Mouse (Mus musculus) T-helper 1 cell (primary cell): Measurements from ENCODE around the gene Tbc1d19.

Experiments
- in situ Hi-C: fragments of 300-600 bp; cut with MboI, MseI; formaldehyde crosslinking; loops from one replicate; pipeline ENCODE4 v1.15.1; 2025; ENCODE audit warnings: high pct_unique_total_duplicates

Tbc1d19 gene

DNA sequence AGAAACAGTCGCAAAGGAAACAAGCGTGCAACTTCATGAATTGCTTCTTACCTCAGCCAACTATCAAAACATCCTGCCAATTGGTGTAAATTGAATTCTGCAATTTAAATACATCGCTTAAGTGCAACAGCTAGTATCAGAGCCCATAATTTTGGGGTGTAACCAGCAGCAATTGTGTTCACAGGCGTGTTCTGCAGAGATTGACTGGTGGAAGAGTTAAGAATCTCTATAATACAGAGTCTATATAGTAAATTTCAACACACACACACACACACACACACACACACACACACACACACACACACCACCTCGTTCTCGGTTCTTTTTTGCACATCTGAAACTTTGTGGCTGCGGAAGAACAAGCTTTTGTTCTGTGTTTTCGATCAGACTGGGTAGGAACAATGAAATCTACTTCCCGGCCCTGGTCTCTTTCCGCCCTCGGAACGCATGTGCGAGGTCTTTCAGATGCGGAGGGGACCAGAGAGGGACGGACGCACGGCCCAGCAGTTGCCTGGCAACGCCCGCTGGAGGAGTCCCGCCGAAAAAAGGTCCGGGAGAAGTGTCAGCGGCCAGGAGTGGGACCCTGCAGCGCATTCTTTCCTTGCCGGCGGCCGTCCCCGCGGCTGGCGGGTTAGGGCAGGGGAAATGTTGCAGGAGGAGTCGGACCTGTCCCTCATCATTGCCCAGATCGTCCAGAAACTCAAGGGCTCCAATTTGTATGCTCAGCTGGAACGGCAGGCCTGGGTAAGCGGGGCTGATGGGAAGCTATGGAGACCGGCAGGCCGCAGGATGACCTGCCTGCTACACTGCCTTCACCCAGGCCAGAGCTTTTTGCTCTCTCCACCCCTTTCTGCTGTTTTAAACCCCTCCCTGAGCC lies at the start of gene Tbc1d19:
Gene Tbc1d19 (plus strand): TSS at position 492 of the 877 bp plus-strand sequence.
- in situ Hi-C loops, result no loop called here

DNA sequence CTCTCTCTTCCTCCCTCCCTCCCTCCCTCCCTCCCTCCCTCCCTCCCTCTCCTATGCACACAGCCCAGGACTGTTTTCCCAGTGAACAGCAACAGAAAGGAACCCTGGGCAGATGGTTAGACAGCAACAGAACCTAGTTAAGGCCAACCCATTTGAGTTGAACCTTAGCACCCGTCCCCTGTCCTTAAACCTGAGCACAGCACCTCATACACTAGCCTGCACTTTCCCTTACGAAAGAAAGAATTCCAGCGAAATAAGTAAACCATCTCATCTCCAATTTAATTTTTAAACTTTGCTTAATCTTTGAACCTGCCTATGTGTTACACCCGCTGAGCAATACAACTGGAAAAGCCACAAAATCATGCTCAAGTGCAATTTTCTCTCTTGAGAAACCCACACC lies 49.5 kb upstream of the Tbc1d19 start:
- in situ Hi-C loops, result no loop called here

DNA sequence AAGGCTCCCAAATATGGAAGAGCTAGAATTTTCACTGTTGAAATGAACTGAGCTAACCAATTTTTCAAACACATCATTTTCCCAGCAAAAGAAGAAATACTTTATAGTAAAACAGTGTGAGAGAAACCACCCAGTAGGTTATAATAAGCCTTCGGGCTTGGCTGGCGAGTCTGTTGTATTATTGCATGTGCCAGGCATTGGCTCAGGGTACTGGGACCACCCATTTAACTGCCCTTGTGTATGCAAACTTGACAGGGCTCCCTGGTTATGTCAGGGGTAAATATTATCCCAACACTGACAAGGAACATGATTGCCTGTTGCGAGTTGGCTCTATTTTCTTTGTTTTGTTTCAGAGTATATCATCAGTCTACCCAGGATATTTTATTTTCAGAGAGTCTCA lies 48.5 kb upstream of the Tbc1d19 start:
- in situ Hi-C loops, result no loop called here

DNA sequence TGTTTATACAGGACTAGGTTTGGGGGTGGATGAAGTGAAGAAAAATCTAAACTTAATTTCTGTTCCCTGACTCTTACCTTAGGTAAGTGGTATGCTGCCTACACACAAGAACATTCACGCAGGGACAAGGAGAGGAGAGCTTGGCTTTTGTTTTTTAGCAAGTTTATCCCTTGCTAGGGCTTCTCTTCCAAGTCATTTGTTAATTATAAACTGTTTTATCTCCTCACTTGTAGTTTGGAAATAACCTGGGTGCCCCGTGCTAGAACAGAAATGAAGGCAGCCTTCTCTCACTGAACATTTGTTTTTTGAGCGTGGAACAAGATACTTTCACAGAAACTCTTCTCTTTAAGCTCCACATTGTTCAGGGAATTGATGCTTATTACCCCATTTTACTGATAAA lies 48.1 kb upstream of the Tbc1d19 start:
- in situ Hi-C loops, result no loop called here

DNA sequence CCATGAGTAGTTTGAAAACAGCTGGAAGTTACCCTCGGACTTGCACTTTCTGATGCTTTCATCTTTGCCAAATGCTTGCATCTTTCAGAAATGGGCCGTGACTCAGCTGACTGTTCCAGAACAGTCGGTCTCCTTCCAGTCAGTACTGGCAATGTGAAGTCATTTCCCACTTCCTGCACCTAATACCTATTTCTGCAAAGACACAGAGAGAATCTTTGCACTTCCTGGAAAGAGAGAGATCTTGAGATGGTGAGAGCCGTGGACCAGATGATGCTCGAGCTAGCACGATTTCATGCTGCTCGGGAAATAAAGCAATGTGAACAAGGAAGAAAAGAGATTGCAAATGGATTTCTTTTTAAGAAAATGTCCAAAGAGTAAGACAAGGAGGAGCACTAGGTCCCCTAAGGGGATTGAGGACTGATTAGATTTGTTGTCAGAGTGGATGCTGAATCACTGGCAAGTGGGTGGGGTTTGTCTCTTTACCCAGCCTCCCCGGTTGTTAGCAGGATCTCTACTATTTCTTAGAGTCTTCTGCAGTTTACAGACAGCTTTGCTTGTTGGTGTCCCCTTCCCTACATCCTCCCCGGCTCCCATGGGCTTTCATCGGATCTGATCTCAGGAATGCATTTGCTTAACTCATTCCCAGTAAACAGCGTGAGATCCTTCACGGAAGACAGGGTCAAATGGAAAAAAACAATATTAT lies 24.4 kb upstream of the Tbc1d19 start:
- in situ Hi-C loops, result no loop called here

DNA sequence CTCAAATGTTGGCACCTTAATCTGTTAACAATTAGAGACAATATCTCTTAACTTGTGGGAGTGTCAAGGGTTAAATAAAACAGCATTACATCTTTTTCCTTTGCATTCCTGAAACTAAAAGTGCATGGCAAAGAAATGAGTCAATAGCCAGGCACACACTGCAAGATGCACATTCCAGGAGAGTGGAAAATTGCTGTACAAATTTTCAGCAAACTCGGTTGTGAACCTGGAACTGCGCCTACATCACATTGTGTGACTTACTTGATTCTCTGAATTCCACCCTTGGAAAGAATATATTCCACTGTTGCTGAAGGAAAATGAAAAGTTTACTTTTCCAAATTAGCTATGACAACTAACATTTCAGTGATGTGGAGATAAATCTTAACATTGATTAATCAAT lies 8.0 kb upstream of the Tbc1d19 start:
- in situ Hi-C loops, result no loop called here

DNA sequence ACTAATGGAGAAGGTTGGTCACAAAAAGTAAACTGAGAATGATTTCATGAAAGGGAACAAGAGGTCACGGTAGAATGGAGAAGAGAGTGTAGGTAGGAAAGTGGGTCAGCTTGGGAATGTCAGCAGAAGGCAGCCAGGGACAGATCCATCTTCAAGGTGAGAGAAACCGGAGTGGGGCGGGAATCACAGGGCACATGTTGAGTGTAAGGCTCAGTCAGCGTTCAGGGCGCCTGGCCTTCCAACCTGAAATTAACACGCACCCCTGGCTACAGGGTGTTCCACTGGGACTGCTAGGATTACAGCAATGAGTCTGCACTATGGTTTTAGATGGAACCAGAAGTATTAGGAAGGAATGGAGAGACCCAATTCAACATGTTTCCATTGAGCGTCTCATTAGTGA lies 10.3 kb downstream of the Tbc1d19 start:
- in situ Hi-C loops, result no loop called here

DNA sequence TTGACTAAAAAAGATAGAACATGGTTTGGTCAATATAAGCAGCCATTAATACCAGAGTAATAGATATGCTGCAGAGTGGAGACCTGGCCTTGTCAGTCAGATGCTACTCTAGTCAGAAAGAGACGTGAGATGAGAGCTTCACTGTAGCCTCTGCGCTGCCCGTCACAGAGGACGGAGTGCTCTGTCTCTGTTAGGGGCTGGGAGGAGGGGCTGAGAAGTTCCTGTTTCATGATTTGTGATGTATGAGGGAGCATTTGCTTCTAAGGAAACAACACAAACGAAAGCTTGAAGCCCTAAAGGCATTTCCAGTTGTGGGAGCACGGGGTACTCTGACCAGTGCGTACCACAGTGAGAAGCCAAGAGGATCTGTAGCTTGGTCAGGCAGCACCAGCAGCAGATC lies 16.5 kb downstream of the Tbc1d19 start:
- in situ Hi-C loops, result loop anchor here (25.0 kb wide), 1 partner anchor 1936 kb away; no protein-coding TSS in a partner anchor

DNA sequence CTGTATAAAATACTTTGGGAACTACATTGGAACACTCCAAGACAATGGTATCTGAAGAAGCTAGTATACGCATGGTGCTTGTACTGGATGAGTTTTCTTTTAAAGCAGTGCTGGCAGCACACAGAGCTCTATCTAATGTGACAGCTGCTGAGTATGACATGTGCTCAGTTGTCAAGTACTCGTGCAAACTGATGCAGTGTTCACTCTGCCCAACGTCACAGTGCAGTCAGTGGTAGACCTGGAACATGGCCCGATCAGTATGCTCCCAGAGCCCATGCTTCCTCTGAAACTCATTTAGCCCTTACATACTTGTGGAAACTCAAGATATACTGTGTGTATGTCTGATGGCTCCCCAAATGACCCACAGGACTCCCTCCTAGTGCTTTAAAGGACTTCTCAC lies 25.1 kb downstream of the Tbc1d19 start:
- in situ Hi-C loops, result loop anchor here (25.0 kb wide), 1 partner anchor 1928 kb away; no protein-coding TSS in a partner anchor

DNA sequence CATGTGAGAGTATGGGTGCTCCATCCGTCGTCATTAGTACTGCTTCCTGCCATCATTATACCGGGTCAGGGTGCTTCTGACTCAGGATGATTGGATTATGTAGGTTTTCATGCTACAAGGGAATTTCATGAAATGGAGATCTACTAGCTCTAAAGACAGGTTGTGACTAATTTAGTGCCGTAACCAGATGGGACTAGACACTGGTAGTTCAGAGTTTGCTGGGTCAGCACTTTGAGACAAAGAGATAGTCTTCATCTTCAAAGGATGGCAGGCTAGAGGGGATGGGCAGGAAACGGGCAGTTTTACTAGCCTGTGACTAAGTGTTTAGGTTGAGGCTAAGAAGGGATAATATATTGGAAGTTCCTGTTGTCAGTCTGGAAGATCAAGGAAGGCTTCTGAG lies 31.9 kb downstream of the Tbc1d19 start:
- in situ Hi-C loops, result loop anchor here (25.0 kb wide), 1 partner anchor 1921 kb away; no protein-coding TSS in a partner anchor

DNA sequence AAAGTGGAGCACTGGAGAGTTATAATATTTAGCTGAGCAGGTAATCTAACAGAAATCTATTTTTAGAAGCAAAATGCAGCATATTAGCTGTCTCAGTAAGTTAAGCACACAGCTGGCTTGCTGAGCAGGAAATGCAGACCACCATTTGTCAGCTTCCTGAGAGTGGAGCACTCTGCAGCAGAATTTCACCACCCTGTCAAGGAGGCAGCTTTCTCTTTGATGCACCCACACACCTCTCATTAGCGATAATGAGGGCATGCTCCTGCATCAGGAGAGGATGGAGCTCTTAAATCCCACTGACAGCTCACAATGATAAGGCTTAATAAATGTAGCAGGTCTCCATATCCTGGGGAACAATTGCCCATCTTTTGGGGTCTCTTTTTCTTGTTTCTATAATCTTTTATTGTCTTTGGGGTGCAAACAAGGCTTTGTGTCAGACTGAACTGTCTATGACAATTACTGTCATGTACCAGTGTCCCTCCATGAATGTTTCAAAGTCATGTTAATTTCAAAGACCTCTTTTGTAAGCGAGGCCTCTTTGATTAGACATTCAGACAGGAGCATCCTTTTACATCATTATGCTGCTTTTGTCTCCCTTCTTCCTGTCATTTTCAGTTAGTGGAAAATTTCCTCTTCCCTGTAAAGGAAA lies 39.0 kb downstream of the Tbc1d19 start:
- in situ Hi-C loops, result loop anchor here (25.0 kb wide), 1 partner anchor 1914 kb away; no protein-coding TSS in a partner anchor

DNA sequence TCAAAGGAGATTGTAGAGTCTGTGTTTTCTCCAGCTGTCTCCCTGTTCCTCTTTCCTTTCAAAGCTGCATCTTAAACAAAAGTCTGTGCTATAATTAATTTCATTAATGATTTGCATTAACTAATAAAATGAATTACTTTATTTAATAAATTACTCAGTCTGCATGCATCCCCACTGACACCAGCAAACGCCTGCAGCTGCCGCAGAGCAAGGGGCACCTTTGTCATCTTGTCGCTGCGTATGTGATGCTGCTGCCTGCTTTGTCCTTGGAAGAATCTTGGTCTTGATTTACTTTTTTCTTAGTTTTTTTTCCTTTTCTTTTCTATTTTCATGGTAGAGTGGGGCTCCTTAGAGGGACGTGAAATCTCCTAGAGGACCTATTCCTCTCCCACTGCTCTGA lies 43.2 kb downstream of the Tbc1d19 start:
- in situ Hi-C loops, result loop anchor here (25.0 kb wide), 1 partner anchor 785 kb away; no protein-coding TSS in a partner anchor

DNA sequence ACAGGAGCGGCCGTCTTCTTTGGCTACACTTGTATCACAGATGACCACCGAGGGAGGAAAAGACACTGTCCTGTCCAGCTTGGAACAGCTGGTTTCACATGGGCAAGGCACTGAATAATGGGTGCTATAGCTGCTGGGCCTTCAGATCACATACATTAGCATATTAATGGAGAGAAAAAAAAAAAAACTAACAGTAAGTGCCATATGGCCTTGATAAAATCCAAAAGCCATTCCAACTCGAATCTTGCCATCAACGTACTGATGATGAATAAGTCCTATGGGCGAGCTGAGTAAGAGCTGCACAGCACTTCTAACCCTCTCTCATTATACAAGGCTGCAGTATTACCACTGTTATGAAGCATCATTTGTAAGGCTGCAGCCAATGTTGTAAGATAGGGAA lies 45.2 kb downstream of the Tbc1d19 start:
- in situ Hi-C loops, result loop anchor here (25.0 kb wide), 1 partner anchor 783 kb away; no protein-coding TSS in a partner anchor

DNA sequence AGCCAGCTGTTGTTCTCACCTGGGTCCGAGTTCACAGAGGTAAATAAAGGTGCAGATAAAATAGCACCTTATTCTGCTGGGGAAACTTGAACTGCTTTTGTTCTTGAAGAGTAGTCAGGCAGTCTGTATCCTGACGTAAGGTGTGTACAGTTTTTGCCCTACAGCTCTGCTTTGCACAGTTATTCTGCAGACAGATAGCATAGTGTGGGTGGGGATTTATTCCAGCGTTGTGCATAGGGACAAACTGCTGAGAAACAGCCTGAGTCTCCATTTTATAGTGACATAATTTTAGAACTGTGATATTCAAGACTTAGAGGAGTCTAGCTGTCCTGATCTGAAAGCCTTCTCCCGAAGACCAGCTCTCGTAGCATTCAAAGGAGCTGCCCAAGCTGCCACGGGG lies 46.6 kb downstream of the Tbc1d19 start:
- in situ Hi-C loops, result loop anchor here (25.0 kb wide), 1 partner anchor 781 kb away; no protein-coding TSS in a partner anchor

DNA sequence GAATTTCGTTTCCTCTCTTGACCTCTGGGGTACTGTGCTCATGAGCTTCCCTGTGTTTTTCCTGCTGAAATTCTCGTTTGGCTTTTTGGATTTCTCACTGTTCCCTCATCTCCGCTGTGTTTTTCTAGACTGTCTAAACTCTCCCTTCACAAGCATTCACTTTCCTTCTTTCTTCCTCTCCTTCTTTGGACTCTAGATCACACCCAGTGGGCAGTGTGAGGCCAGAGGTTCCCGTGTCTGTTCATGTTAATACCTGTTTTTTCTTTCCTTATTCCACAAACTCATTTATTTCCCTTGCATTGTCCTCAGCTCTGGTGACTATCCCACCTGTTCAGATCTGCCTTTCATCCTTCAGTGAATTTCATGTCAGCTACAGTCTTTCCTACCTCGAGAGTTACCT lies 55.7 kb downstream of the Tbc1d19 start:
- in situ Hi-C loops, result loop anchor here (5.0 to 25.0 kb wide), 2 partner anchors 257 to 772 kb away; no protein-coding TSS in a partner anchor

DNA sequence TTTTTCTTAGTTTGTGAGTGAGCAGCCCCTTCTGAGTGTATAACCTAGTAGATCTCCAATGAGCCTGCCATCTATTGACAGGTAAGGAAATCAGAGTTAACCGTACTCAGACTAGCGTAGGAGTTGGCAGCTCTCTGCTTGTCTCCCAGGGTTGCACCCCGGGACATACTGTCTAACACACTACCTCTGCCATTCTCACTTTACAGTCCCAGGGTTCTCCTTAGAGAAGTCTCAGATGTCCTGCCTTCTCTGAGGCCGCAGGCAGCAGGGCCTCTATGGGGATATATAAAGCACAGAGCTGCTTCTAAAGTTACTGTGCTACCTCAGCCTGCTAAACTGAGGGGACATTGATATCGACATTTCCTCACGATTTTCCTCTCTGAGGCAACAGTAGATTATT lies 56.6 kb downstream of the Tbc1d19 start:
- in situ Hi-C loops, result loop anchor here (5.0 to 25.0 kb wide), 2 partner anchors 256 to 771 kb away; no protein-coding TSS in a partner anchor

DNA sequence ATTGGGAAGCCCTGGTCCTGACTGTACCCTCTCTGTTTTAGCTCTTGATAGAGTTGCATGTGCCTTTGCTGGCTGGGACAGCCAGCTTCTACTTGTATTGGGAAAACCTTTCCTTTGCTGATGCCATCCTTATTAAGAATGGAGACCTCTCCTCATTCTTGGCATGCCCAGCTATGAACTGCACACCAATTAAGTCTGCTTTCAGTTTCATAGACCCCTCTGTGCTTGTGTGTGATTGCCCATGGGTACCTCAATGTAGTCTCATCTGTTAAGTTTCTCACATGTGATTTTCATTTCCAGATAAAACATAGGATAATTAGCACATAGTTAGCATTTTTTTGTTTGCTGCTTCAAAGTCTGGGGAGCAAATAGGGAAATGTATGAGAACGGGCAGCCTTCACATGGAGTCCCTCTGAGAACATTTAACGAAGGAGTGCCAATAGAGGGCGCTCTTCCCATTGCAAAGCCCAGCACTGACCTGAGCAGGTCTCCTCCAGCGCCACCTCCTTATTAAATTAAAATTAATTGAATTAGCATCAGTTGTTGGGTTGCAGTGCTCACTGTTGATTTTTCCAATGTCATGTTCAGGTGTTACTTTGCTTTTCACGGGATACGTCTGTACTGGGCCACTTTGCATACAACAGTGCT lies 62.4 kb downstream of the Tbc1d19 start:
- in situ Hi-C loops, result loop anchor here (25.0 kb wide), 1 partner anchor 766 kb away; no protein-coding TSS in a partner anchor

DNA sequence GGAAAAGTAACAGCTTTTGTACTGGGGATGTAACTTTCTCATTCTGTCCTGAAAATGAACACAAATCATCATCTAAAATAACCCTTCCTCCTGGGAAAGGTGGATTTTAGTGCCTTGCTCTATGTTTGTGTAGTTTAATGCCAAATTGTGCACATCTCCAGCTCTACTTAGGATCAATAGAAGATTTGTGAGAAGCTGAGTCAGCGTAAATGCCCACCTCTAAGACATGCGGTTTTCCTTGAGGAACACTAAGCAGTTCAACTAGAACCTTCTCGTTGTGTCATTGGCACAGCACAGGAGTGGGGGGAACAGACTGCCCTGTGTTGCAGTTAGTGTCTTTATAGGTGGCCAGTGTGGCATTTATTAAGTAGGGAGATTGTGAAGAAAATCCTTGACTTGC lies 65.6 kb downstream of the Tbc1d19 start:
- in situ Hi-C loops, result loop anchor here (25.0 kb wide), 1 partner anchor 762 kb away; no protein-coding TSS in a partner anchor

DNA sequence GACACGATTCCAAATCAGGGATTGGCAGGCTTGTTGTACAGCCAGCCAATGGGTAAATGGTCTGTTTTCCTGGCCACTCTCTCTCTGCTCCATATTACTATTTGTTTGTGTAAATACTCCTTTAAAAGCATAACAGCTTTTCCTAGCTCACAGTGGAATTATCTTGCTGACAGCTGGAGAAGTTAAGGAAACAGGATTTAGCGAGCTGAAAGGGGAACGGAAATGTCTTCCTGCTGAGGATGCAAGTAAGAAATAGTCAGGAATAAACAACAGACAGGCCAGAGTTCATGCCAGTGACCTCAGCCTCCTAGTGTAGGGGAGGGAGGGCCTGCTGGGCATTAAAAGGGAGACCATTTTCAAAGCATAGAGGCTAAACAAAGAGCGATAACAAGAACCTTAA lies 71.3 kb downstream of the Tbc1d19 start:
- in situ Hi-C loops, result no loop called here

DNA sequence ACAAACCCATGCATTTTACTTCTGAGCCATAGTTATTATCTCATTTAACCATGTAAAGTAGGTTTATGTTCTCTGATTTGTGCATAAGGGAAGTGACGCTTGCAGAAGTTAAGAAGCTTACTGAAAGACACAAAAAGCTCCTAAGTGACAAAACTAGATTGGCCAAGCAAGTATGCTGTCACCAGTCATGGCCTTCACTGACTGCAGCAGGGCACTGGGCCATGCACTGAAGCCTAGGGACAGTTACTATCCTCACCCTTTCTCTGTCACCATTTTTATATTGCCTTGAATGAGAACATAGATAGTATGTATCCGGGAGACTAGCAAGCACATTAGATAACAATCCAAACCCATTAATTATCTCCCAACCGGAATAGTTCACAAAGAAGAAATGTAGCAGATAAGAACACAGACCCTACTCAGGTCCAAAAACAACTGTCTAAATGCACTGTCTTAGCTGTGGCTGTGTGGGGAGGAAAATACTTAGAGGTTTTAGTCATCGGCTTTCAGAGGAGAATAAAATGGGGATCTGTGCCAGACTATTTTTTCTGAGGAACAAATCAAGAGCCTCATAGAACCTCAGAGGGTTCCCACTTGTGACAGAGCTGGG lies 72.1 kb downstream of the Tbc1d19 start:
- in situ Hi-C loops, result no loop called here

DNA sequence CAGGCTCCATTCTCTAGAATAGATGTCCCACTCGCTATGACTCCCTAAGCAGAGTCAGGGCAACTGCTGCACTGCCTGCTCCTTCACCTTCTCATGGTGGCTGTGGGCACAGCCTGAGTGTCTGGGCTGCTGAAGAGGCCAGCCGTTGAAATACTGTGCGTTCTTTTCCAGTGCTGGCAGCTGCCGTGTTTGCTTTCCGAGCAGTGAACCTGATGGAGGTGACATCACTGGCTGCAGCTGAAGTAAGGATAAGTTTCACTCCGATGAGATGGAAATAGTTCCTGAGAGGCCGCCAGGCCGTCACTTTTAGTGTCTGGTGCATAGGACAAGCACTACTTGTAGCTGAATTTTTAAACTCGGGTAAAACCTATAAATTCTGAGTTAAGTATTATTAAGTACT lies 92.0 kb downstream of the Tbc1d19 start:
- in situ Hi-C loops, result no loop called here
